Mouse (Mus musculus) cerebellum, postnatal 36 days (tissue): Measurements from ENCODE around the gene Scyl1.
"Not testable (repeated sequence)": the region's sequence is repeated elsewhere in the genome, so short reads cannot be mapped to it uniquely, and the experiment has no call there.

Experiments
- DNase-seq, 2 experiments: peaks; one replicate each; pipeline ENCODE4 v3.0.0; 2021 to 2022; ENCODE audit warnings: mixed read lengths in 2 of 2

Scyl1 gene

GRCm38 (mm10) chr19:5770925-5771860 is at the start of gene Scyl1:
Scyl1 (minus strand) TSS chr19:5771419.
- DNase-seq = peak; percentile 94 to 95

- DNase-seq = peak in 1 of 2 experiments; percentile 39
Measured at GRCm38 (mm10) chr19:5819549-5819948, 48.3 kb upstream of the Scyl1 start.

- peak in 1 of 2 experiments; percentile 19 for DNase-seq
Measured at GRCm38 (mm10) chr19:5818590-5818977, 47.4 kb upstream of the Scyl1 start.

GRCm38 (mm10) chr19:5817703-5818589 is 46.7 kb upstream of the Scyl1 start:
- DNase-seq = peak; percentile 88 to 89

GRCm38 (mm10) chr19:5815928-5816327 is 44.7 kb upstream of the Scyl1 start:
- DNase-seq = no peak

GRCm38 (mm10) chr19:5815010-5815409 is 43.8 kb upstream of the Scyl1 start:
- DNase-seq = no peak

- not testable (repeated sequence) for DNase-seq
Measured at GRCm38 (mm10) chr19:5814048-5814447, 42.8 kb upstream of the Scyl1 start.

- no peak for DNase-seq
Measured at GRCm38 (mm10) chr19:5813567-5813966, 42.3 kb upstream of the Scyl1 start.

GRCm38 (mm10) chr19:5811771-5812504 is 40.7 kb upstream of the Scyl1 start:
- peak; percentile 80 to 81 for DNase-seq

- peak in 1 of 2 experiments; percentile 21 for DNase-seq
Measured at GRCm38 (mm10) chr19:5810840-5811563, 39.8 kb upstream of the Scyl1 start.

GRCm38 (mm10) chr19:5810103-5810839 is 39.1 kb upstream of the Scyl1 start:
- no peak for DNase-seq

GRCm38 (mm10) chr19:5809712-5810089 is 38.5 kb upstream of the Scyl1 start:
- no peak for DNase-seq

- DNase-seq = no peak
Measured at GRCm38 (mm10) chr19:5808955-5809711, 37.9 kb upstream of the Scyl1 start.

GRCm38 (mm10) chr19:5807740-5808139 is 36.5 kb upstream of the Scyl1 start:
- DNase-seq = no peak

- DNase-seq = no peak
Measured at GRCm38 (mm10) chr19:5806809-5807205, 35.6 kb upstream of the Scyl1 start.

- DNase-seq = no peak
Measured at GRCm38 (mm10) chr19:5806051-5806808, 35.0 kb upstream of the Scyl1 start.

- DNase-seq = no peak
Measured at GRCm38 (mm10) chr19:5804371-5804899, 33.2 kb upstream of the Scyl1 start.

GRCm38 (mm10) chr19:5803881-5804279 is 32.7 kb upstream of the Scyl1 start:
- peak in 1 of 2 experiments; percentile 54 for DNase-seq
